Mouse (Mus musculus) thymus, adult 2 months (tissue): ENCODE measurements around the gene Gm26657.

ENCODE experiments used
- CTCF ChIP-seq: fragments of 200-500 bp; IDR thresholded peaks from 2 replicates; pipeline ENCODE4 v1.5.1; 2012; ENCODE audit warnings: mild to moderate bottlenecking, control low read depth, low read length, moderate library complexity, borderline replicate concordance; ENCODE audit not compliant: control insufficient read depth, poor library complexity, insufficient read depth; ENCODE audit errors: extremely low read depth
- POLR2A ChIP-seq: fragments of 200-500 bp; IDR thresholded peaks from 2 replicates; pipeline ENCODE4 v1.6.1; 2012; ENCODE audit warnings: mild to moderate bottlenecking, low read length, control low read depth, moderate library complexity; ENCODE audit not compliant: control insufficient read depth, poor library complexity, insufficient read depth; ENCODE audit errors: extremely low read depth

GRCm38 (mm10) chr4:56756966-56757600 lies 17.2 kb downstream of the Gm26657 start:
- TF ChIP-seq CTCF (no peak), POLR2A (no peak)
